Mouse (Mus musculus) adipocyte (in vitro differentiated cells): ENCODE measurements around the gene Tmem253.

Experiments
- DNase-seq: peaks from one replicate; pipeline ENCODE4 v3.0.0-alpha.2; 2016; ENCODE audit warnings: low spot score

Gene Tmem253

GRCm38 (mm10) chr14:52008321-52009203, 6.9 kb upstream of the Tmem253 start:
- DNase-seq, result peak; percentile 80

- DNase-seq, result no peak
These were observed 6.1 kb upstream of the Tmem253 start for GRCm38 (mm10) chr14:52009361-52009760.

- no peak for DNase-seq
These were observed 5.6 kb upstream of the Tmem253 start for GRCm38 (mm10) chr14:52009841-52010240.

- no peak for DNase-seq
These were observed 4.9 kb upstream of the Tmem253 start for GRCm38 (mm10) chr14:52010446-52011111.

- DNase-seq, result no peak
These were observed 3.8 kb upstream of the Tmem253 start for GRCm38 (mm10) chr14:52011683-52012082.

GRCm38 (mm10) chr14:52012085-52012484, 3.4 kb upstream of the Tmem253 start:
- DNase-seq, result no peak

- DNase-seq, result no peak
These were observed 2.9 kb upstream of the Tmem253 start for GRCm38 (mm10) chr14:52012553-52012952.

- no peak for DNase-seq
These were observed 2.3 kb upstream of the Tmem253 start for GRCm38 (mm10) chr14:52013021-52013610.

- no peak for DNase-seq
These were observed 1.7 kb upstream of the Tmem253 start for GRCm38 (mm10) chr14:52013771-52014219.

GRCm38 (mm10) chr14:52014271-52014760, 1.1 kb upstream of the Tmem253 start:
- no peak for DNase-seq

GRCm38 (mm10) chr14:52014761-52015311, 622 bp upstream of the Tmem253 start:
- peak; percentile 69 for DNase-seq

GRCm38 (mm10) chr14:52016625-52017405, 1.4 kb downstream of the Tmem253 start:
- no peak for DNase-seq

- DNase-seq, result no peak
These were observed 2.2 kb downstream of the Tmem253 start for GRCm38 (mm10) chr14:52017662-52018061.

- DNase-seq, result no peak
These were observed 3.0 kb downstream of the Tmem253 start for GRCm38 (mm10) chr14:52018248-52019050.

GRCm38 (mm10) chr14:52019051-52019589, 3.7 kb downstream of the Tmem253 start:
- DNase-seq, result no peak

- peak; percentile 97 for DNase-seq
These were observed 4.3 kb downstream of the Tmem253 start for GRCm38 (mm10) chr14:52019590-52020340.

GRCm38 (mm10) chr14:52020486-52021137, 5.2 kb downstream of the Tmem253 start, which contains the start of gene Zfp219:
Gene Zfp219 (minus strand): TSS chr14:52020733.
- peak; percentile 89 for DNase-seq

GRCm38 (mm10) chr14:52021138-52021529, 5.7 kb downstream of the Tmem253 start:
- no peak for DNase-seq
